Mouse (Mus musculus) thymus, adult 2 months (tissue): Measurements from ENCODE around the gene Isy1.

ENCODE experiments used
- CTCF ChIP-seq: fragments of 200-500 bp; IDR thresholded peaks from 2 replicates; pipeline ENCODE4 v1.5.1; 2012; ENCODE audit warnings: mild to moderate bottlenecking, control low read depth, low read length, moderate library complexity, borderline replicate concordance; ENCODE audit not compliant: control insufficient read depth, poor library complexity, insufficient read depth; ENCODE audit errors: extremely low read depth
- POLR2A ChIP-seq: fragments of 200-500 bp; IDR thresholded peaks from 2 replicates; pipeline ENCODE4 v1.6.1; 2012; ENCODE audit warnings: mild to moderate bottlenecking, low read length, control low read depth, moderate library complexity; ENCODE audit not compliant: control insufficient read depth, poor library complexity, insufficient read depth; ENCODE audit errors: extremely low read depth

DNA sequence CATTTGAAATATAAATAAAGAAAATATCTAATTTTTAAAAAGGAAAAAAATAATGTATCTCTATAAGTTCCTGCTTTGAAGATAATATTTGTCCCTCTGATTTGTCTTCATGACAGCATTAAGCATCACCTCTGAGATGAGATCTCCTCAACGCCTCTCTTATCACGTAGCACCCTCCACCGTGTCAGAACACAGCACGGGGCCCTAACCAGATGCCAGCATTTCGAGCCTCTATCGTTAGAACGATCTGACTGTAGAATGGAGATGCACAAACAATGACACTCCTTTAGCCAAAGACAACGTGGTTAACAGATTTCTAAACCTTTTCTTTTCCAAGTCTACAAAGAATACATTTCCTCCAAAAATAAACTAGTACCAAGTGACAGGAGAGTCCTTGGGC lies 54.6 kb downstream of the Isy1 start:
- no peak for TF ChIP-seq CTCF
- TF ChIP-seq POLR2A, result no peak
